Mouse (Mus musculus): ENCODE data around the gene Casd1. TPM values are rescaled to one million over a fixed set of nuclear protein-coding genes. Genes with fewer than 3 reads are reported as not detected.

The Casd1 gene
- polyA plus RNA-seq, 2 experiments = 36.3 to 44.2 TPM

DNA sequence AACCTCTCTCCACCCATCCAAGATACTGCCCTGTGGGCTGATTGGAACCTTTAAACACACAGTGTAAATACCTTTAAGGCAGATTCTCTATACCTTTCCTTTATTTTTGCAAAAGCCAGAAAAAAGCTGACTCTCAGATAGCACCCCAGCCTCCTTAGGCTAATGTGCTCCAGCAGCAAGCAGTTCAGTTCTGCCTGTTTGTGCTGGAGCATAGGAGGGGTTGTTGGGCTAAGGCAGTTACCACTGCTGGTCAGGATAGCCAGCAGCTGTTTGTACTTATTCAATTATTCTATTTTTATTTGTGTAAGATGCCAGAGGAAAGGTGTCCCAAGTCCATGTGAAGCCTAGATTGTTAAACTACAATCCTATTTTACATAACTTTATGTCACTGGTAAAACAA lies 39.0 kb upstream of the Casd1 start:
- Histone ChIP-seq H3K4me1 (ENCODE audit: control insufficient read depth, insufficient read depth, low read length) (peaks cover 24% of the 10 kb centered on the region), H3K9me3 (ENCODE audit: control insufficient read depth, low read length) (no peaks in the 10 kb centered on the region), H3K36me3 (ENCODE audit: control insufficient read depth, insufficient read depth, low read length) (no peaks in the 10 kb centered on the region), H3K27me3 (ENCODE audit: control insufficient read depth, insufficient read depth, low read length) (no peaks in the 10 kb centered on the region), H3K27ac (replicated peaks; ENCODE audit: low read depth, low read length) (peak overlapping the region; percentile 50; the same call in 1 of the 2 replicates), H3K4me2 (replicated peaks; ENCODE audit: low read depth, low read length, severe bottlenecking) (0 out of 2 replicates have a peak overlapping the region, but pooled peaks have one; percentile 21), H3K4me3 (replicated peaks; ENCODE audit: low read length) (no peak overlapping the region), H3K9ac (ENCODE audit: low read depth, low read length, severe bottlenecking) (no peak overlapping the region)
- DNase-seq (ENCODE audit: low spot score) (no peak), ATAC-seq (ENCODE audit: low FRiP score, low read depth) (peak; percentile 1; the same call in 1 of the 2 replicates)
- no peak for TF ChIP-seq POLR2A (IDR thresholded peaks at IDR 0.05; ENCODE audit: borderline replicate concordance, extremely low read depth, insufficient read depth, insufficient read length)

DNA sequence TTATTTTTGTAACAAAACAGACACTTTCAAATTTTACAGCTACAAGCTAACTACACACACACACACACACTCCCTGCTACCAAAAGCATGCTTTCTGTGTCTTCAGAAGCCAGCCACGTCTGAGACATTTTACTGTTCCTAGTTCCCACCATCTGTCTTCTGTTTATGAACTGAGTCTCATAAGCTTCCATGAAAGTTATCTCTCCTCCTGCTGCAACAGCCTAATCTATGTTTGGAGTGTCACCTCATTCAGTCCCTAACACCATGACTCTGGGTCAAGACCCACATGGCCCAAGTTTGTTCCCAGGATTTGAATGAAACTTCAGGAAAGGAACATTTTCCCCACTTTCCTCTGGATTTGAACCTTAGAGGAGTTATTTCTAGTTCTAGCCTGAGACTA lies 38.2 kb upstream of the Casd1 start:
- Histone ChIP-seq H3K9me3 (ENCODE audit: control insufficient read depth, low read length) (no peaks in the 10 kb centered on the region), H3K27ac (replicated peaks; ENCODE audit: low read depth, low read length) (no peak overlapping the region), H3K4me3 (replicated peaks; ENCODE audit: low read length) (no peak overlapping the region), H3K9ac (ENCODE audit: low read depth, low read length, severe bottlenecking) (no peak overlapping the region), H3K36me3 (ENCODE audit: control insufficient read depth, insufficient read depth, low read length) (no peaks in the 10 kb centered on the region), H3K4me2 (replicated peaks; ENCODE audit: low read depth, low read length, severe bottlenecking) (no peak overlapping the region), H3K27me3 (ENCODE audit: control insufficient read depth, insufficient read depth, low read length) (no peaks in the 10 kb centered on the region), H3K4me1 (ENCODE audit: control insufficient read depth, insufficient read depth, low read length) (peaks cover 19% of the 10 kb centered on the region)
- WGBS = 16% methylated on average over 1 of the region's 1 CpGs
- DNase-seq (ENCODE audit: low spot score) (no peak), ATAC-seq (ENCODE audit: low FRiP score, low read depth) (no peak)
- no peak for TF ChIP-seq POLR2A (IDR thresholded peaks at IDR 0.05; ENCODE audit: borderline replicate concordance, extremely low read depth, insufficient read depth, insufficient read length)

DNA sequence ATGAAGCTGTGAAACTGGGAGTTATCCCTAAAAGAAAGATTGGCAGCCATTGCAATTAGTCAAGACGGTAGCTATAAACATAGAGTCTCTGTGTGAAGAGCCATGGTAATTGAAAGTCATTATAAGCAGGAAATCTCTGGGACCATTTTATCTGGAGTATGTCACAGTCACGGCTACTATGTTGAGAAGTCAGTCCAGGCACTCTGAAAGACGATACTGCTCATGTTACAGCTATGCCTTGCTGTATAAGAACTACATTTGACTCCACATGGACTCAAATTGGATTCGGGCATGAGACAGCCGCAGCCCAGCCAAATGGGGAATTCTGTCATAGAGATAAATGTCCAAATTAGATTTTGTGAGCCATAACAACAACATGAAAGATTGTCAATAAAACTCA lies 37.2 kb upstream of the Casd1 start:
- ATAC-seq (ENCODE audit: low FRiP score, low read depth) (peak; percentile 60; the same call in 1 of the 2 replicates), DNase-seq (ENCODE audit: low spot score) (no peak)
- 35% methylated on average over 5 of the region's 5 CpGs for WGBS
- Histone ChIP-seq H3K27ac (replicated peaks; ENCODE audit: low read depth, low read length) (no peak overlapping the region), H3K9me3 (ENCODE audit: control insufficient read depth, low read length) (no peaks in the 10 kb centered on the region), H3K36me3 (ENCODE audit: control insufficient read depth, insufficient read depth, low read length) (no peaks in the 10 kb centered on the region), H3K4me3 (replicated peaks; ENCODE audit: low read length) (no peak overlapping the region), H3K4me2 (replicated peaks; ENCODE audit: low read depth, low read length, severe bottlenecking) (no peak overlapping the region), H3K4me1 (ENCODE audit: control insufficient read depth, insufficient read depth, low read length) (peaks cover 10% of the 10 kb centered on the region), H3K9ac (ENCODE audit: low read depth, low read length, severe bottlenecking) (no peak overlapping the region), H3K27me3 (ENCODE audit: control insufficient read depth, insufficient read depth, low read length) (no peaks in the 10 kb centered on the region)
- no peak for TF ChIP-seq POLR2A (IDR thresholded peaks at IDR 0.05; ENCODE audit: borderline replicate concordance, extremely low read depth, insufficient read depth, insufficient read length)

DNA sequence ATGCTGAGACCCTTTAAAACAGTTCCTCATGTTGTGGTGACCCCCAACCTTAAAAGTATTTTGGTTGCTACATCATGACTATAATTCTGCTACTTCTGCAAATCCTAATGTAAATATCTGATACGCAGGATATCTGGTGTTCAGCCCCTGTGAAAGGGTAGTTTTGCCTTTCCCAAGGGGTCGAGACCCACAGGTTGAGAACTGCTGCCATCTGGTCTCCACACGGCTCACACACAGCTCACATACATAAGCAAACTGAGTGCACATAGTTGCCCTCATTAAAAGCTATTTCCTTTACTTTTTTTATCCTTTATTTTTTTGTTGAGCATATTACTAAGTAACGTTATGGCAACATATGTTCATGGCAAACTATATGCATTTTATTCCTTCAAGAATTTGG lies 30.2 kb upstream of the Casd1 start:
- ATAC-seq (ENCODE audit: low FRiP score, low read depth) (no peak), DNase-seq (ENCODE audit: low spot score) (no peak)
- peaks cover 5% of the 10 kb centered on the region; the same call in 1 of the 2 replicates for H3K4me1 ChIP-seq (ENCODE audit: control insufficient read depth, insufficient read depth, low read length)
- no peak overlapping the region for H3K4me2 ChIP-seq (replicated peaks; ENCODE audit: low read depth, low read length, severe bottlenecking)
- H3K27ac ChIP-seq (replicated peaks; ENCODE audit: low read depth, low read length) = no peak overlapping the region
- no peaks in the 10 kb centered on the region for H3K9me3 ChIP-seq (ENCODE audit: control insufficient read depth, low read length)
- no peaks in the 10 kb centered on the region for H3K27me3 ChIP-seq (ENCODE audit: control insufficient read depth, insufficient read depth, low read length)
- TF ChIP-seq POLR2A (IDR thresholded peaks at IDR 0.05; ENCODE audit: borderline replicate concordance, extremely low read depth, insufficient read depth, insufficient read length) = no peak
- H3K9ac ChIP-seq (ENCODE audit: low read depth, low read length, severe bottlenecking) = no peak overlapping the region
- H3K4me3 ChIP-seq (replicated peaks; ENCODE audit: low read length) = no peak overlapping the region
- H3K36me3 ChIP-seq (ENCODE audit: control insufficient read depth, insufficient read depth, low read length) = no peaks in the 10 kb centered on the region
- 22% methylated on average over 4 of the region's 4 CpGs for WGBS

DNA sequence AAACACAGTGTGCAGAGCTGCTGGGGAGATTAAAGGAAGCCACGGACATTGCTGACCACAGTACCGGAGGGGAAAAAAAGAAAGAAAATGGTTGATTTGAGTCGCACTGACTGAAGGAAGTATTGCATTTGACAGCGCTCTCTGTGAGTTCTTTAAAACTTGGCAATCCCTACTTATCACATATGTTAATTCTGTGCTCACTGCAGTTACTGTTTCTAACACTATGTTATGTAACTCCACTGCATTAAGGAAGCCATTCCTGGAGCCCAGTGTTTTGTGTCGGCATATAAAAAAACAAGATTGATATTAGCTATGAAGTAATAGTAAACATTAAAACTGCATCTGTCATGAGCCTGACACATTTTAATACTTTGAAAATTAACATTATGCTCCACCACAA lies 22.9 kb upstream of the Casd1 start:
- Histone ChIP-seq H3K9ac (ENCODE audit: low read depth, low read length, severe bottlenecking) (no peak overlapping the region), H3K9me3 (ENCODE audit: control insufficient read depth, low read length) (no peaks in the 10 kb centered on the region), H3K27me3 (ENCODE audit: control insufficient read depth, insufficient read depth, low read length) (no peaks in the 10 kb centered on the region), H3K36me3 (ENCODE audit: control insufficient read depth, insufficient read depth, low read length) (no peaks in the 10 kb centered on the region), H3K4me2 (replicated peaks; ENCODE audit: low read depth, low read length, severe bottlenecking) (no peak overlapping the region), H3K4me1 (ENCODE audit: control insufficient read depth, insufficient read depth, low read length) (peaks cover under 1% of the 10 kb centered on the region; the same call in 1 of the 2 replicates), H3K27ac (replicated peaks; ENCODE audit: low read depth, low read length) (no peak overlapping the region), H3K4me3 (replicated peaks; ENCODE audit: low read length) (no peak overlapping the region)
- no peak for TF ChIP-seq POLR2A (IDR thresholded peaks at IDR 0.05; ENCODE audit: borderline replicate concordance, extremely low read depth, insufficient read depth, insufficient read length)
- no peak for DNase-seq (ENCODE audit: low spot score)
- WGBS = 52% methylated on average over 5 of the region's 5 CpGs
- ATAC-seq (ENCODE audit: low FRiP score, low read depth) = no peak

DNA sequence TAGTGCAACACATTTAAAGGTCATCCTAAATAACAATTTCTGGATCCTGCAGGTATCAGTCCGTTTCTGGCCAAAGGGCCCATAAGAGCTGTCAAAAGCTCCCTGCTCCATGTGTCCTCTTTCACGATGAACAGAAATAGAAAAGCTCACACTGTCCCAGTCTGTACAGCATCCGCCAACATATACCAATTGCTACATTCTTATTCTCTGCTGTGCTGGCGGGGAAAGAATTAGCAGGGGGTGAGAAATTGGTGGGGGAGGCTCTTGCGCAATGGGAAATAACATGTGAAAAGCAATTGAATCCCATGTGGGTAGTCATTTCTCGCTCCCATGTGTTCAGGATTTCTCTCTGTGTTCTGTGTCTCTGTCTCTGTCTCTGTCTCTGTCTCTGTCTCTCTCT lies 22.3 kb upstream of the Casd1 start:
- Histone ChIP-seq H3K27me3 (ENCODE audit: control insufficient read depth, insufficient read depth, low read length) (no peaks in the 10 kb centered on the region), H3K9ac (ENCODE audit: low read depth, low read length, severe bottlenecking) (no peak overlapping the region), H3K4me1 (ENCODE audit: control insufficient read depth, insufficient read depth, low read length) (peaks cover 3% of the 10 kb centered on the region; the same call in 1 of the 2 replicates), H3K9me3 (ENCODE audit: control insufficient read depth, low read length) (no peaks in the 10 kb centered on the region), H3K4me2 (replicated peaks; ENCODE audit: low read depth, low read length, severe bottlenecking) (no peak overlapping the region), H3K27ac (replicated peaks; ENCODE audit: low read depth, low read length) (no peak overlapping the region), H3K4me3 (replicated peaks; ENCODE audit: low read length) (no peak overlapping the region), H3K36me3 (ENCODE audit: control insufficient read depth, insufficient read depth, low read length) (no peaks in the 10 kb centered on the region)
- ATAC-seq (ENCODE audit: low FRiP score, low read depth) (no peak), DNase-seq (ENCODE audit: low spot score) (no peak)
- TF ChIP-seq POLR2A (IDR thresholded peaks at IDR 0.05; ENCODE audit: borderline replicate concordance, extremely low read depth, insufficient read depth, insufficient read length) = no peak
- 78% methylated on average over 6 of the region's 6 CpGs for WGBS
